Mouse (Mus musculus) stomach, postnatal 0 days (tissue): ENCODE results near the gene Med22. TPM values are rescaled to one million over a fixed set of nuclear protein-coding genes. Genes with fewer than 3 reads are reported as not detected.

Source experiments
- ATAC-seq: fragments of 200-750 bp; cut with Nextera tagmentation; 2 replicates; pipeline ENCODE4 v1.8.0; 2017; ENCODE audit not compliant: low FRiP score, low TSS enrichment
- DNase-seq: peaks from one replicate; pipeline ENCODE4 v3.0.0-alpha.2; 2016; ENCODE audit warnings: low spot score
- H3K27ac ChIP-seq: fragments of 300-500 bp; sonication (generic); replicated peaks from 2 replicates; pipeline ENCODE4 v1.5.1; 2014; ENCODE audit warnings: mild to moderate bottlenecking, control low read depth
- H3K27me3 ChIP-seq: fragments of 300-500 bp; sonication (generic); 2 replicates; pipeline ENCODE4 v1.6.1; 2014; ENCODE audit warnings: low read length; ENCODE audit not compliant: control insufficient read depth, insufficient read depth
- H3K36me3 ChIP-seq: fragments of 300-500 bp; sonication (generic); 2 replicates; pipeline ENCODE4 v1.6.1; 2014; ENCODE audit warnings: low read length, mixed read lengths; ENCODE audit not compliant: control insufficient read depth, insufficient read depth
- H3K4me1 ChIP-seq: fragments of 300-500 bp; sonication (generic); replicated peaks from 2 replicates; pipeline ENCODE4 v1.6.1; 2014; ENCODE audit warnings: antibody characterized with exemption; ENCODE audit not compliant: control insufficient read depth, insufficient read depth
- H3K4me2 ChIP-seq: fragments of 300-500 bp; sonication (generic); replicated peaks from 2 replicates; pipeline ENCODE4 v1.6.1; 2014; ENCODE audit warnings: low read depth, mild to moderate bottlenecking, control low read depth, moderate library complexity
- H3K4me3 ChIP-seq: fragments of 300-500 bp; sonication (generic); 2 replicates; pipeline ENCODE4 v1.5.1; 2014; ENCODE audit warnings: low read depth, low read length, control low read depth
- H3K9ac ChIP-seq: fragments of 300-500 bp; sonication (generic); 2 replicates; pipeline ENCODE4 v1.6.1; 2014; ENCODE audit warnings: mild to moderate bottlenecking, low read length, control low read depth, mixed read lengths
- H3K9me3 ChIP-seq: fragments of 300-500 bp; sonication (generic); 2 replicates; pipeline ENCODE4 v1.6.1; 2016; ENCODE audit warnings: low read length; ENCODE audit not compliant: control insufficient read depth
- CTCF ChIP-seq: IDR thresholded peaks from 2 replicates; pipeline ENCODE4 v1.5.1; 2016; ENCODE audit warnings: antibody characterized with exemption, low read depth, mild to moderate bottlenecking, moderate library complexity
- EP300 ChIP-seq: optimal IDR thresholded peaks from 2 replicates; pipeline ENCODE3; 2016; ENCODE audit warnings: antibody characterized with exemption
- WGBS: fragments of 180-500 bp; shearing (Covaris S2); extraction: QIAGEN DNeasy Blood & Tissue Kit; methylation state at CpG from one replicate; pipeline ENCODE4 v1.1.7; 2014; 5-methylcytosine and 5-hydroxymethylcytosine counted together
- polyA plus RNA-seq: library from polyadenylated mRNA; unstranded; fragments of >200 nt; fragmentation: Nextera tagmentation; extraction: Ambion mirVana; gene quantifications from 2 replicates; pipeline ENCODE4 v1.2.1, GENCODE M21; 2015

Med22 gene
- polyA plus RNA-seq, 1 experiment from 2014 or later: 22.5 TPM

DNA sequence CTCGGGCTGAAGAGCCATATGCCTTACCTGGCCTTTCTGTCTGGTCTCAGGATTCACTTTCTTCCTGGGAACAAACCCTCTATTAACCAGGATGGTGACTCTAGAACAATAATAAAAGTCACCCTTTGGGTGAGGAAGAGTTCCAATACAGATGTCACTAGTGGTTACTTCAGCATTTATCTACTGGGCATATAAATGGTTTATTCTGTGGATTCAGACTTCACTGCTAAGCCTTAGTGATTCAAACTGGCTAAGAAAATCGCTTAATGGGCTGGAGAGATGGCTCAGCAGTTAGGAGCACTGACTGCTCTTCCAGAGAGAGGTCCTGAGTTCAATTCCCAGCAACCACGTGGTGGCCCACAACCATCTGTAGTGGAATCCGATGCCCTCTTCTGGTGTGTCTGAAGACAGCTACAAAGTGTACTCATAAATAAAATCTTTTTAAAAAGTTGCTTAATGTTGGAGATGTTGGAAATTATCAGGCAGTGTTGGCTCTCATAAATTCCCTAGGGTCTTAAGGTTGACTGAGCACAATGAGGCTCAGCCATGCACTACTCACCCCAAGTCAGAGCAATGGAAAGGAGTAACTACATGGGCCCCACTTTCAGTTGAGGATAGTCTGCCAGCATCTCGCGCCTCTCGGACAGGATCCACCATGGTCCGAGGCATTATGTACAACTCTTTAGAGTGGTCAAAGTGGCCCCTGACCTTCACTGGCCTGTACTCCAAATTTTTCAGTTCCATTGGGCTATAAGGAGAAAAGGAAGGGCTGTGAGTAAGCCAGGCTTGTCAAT is 3.9 kb upstream of the Med22 start:
- peaks cover 15% of the 10 kb centered on the region for H3K36me3 ChIP-seq
- no peak overlapping the region; the same call in 1 of the 2 replicates for H3K4me3 ChIP-seq
- H3K4me2 ChIP-seq: peak overlapping the region; percentile 8; the same call in 1 of the 2 replicates
- no peak overlapping the region; the same call in 1 of the 2 replicates for H3K9ac ChIP-seq
- no peaks in the 10 kb centered on the region for H3K27me3 ChIP-seq
- no peak for ATAC-seq
- 0 out of 2 replicates have a peak overlapping the region, but pooled peaks have one; percentile 13 for H3K27ac ChIP-seq
- no peak for DNase-seq
- TF ChIP-seq CTCF (0 out of 2 replicates have a peak, but pooled peaks have one; percentile 10), EP300 (no peak)
- WGBS: 66% methylated on average over 8 of the region's 8 CpGs
- H3K4me1 ChIP-seq: peaks cover 10% of the 10 kb centered on the region; the same call in 1 of the 2 replicates
- no peaks in the 10 kb centered on the region for H3K9me3 ChIP-seq

DNA sequence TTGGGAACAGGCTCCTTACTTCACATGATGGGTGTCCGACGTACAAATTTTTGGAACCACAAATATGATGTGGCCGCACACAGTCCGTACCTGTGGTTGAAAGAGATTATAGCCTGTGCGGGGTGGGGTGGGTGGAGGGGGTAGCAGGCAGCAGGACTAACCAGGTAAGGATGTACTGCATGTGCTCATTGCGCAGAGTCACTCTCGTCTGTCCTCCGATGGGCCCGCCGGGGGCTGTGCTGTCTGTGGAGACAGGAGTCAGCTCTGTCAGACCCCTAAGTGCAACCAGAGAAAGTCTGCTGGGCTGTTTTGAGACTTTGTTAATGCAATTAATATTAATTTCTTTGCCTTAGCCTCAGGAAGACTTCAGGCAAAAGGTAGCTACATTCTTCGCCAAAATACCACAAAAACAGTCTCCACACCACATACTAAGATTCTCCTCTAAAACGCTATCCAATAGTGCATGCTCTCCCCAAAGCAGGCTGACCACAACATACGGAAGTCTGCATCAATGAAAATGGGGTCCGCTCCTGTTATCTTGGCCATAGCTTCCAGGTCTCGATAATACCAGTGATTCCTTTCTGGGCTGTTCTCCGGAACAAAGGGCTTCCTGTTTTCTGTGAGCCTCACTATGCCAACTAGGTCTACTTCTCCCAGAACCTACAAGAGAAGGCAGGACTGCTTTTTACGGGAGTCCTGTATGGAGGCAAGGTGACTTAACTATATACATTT is 3.1 kb upstream of the Med22 start:
- TF ChIP-seq EP300 (no peak), CTCF (no peak)
- H3K9ac ChIP-seq: no peak overlapping the region
- H3K27me3 ChIP-seq: no peaks in the 10 kb centered on the region
- H3K4me2 ChIP-seq: no peak overlapping the region
- H3K4me3 ChIP-seq: no peak overlapping the region; the same call in 1 of the 2 replicates
- H3K36me3 ChIP-seq: peaks cover 13% of the 10 kb centered on the region
- 77% methylated on average over 17 of the region's 17 CpGs for WGBS
- no peaks in the 10 kb centered on the region for H3K9me3 ChIP-seq
- DNase-seq: no peak
- H3K4me1 ChIP-seq: peaks cover 12% of the 10 kb centered on the region
- ATAC-seq: no peak
- H3K27ac ChIP-seq: no peak overlapping the region

DNA sequence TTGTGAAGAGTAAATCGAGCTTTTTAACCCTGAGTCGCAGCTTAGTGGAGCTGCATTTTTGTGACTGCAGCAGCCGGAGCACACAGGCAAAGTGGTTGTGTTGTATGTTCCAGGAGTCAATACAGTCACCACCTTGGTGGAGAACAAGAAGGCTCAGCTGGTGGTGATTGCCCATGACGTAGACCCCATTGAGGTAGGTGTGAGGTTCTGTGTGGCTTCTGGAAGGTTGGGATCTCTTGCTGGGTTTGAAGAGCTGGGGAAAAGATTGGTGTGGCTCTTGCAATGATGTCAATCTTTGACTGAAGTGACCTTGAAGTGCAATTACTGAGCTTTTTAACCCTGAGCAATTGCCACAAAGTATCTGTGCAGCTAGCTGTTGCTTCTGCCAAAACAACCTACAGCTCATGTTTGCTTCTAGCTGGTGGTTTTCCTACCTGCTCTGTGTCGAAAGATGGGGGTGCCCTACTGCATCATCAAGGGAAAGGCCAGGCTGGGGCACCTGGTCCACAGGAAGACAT is 1.8 kb upstream of the Med22 start:
- WGBS: 59% methylated on average over 5 of the region's 5 CpGs
- no peak overlapping the region for H3K27ac ChIP-seq
- no peaks in the 10 kb centered on the region for H3K9me3 ChIP-seq

DNA sequence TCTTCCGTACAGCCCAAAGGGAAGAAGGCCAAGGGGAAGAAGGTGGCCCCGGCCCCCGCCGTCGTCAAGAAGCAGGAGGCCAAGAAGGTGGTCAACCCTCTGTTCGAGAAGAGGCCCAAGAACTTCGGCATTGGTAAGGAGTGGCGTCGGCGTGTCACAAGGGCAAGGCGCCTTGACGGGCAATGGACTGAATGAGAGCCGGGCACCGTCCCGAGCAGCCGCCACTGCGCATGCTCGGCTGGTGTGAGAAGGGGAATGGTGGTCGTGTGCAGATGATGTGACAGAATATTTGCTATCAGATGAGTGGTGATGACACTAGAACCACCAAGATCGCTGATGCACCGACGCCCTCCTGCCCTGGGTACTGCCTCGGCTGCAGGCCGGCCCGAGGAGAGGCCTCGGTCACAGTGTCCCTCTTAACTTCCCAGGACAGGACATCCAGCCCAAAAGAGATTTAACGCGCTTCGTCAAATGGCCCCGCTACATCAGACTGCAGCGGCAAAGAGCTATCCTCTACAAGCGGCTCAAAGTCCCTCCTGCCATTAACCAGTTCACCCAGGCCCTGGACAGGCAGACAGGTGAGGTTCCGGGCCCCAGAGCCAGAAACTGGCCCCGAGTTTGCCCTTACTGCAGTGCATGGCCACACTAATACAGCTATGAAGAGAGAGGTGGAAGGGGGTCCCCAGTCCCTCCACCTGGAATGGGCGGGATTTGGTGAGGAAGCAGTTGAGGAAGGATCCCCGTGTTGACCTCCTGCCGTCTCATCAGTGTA is 703 bp upstream of the Med22 start:
- under 1% methylated on average over 37 of the region's 37 CpGs for WGBS
- Histone ChIP-seq H3K27ac (peak overlapping the region; percentile 88), H3K9me3 (no peaks in the 10 kb centered on the region), H3K4me1 (peaks cover 2% of the 10 kb centered on the region), H3K4me3 (peak overlapping the region; percentile 76), H3K9ac (peak overlapping the region; percentile 95), H3K27me3 (no peaks in the 10 kb centered on the region), H3K4me2 (peak overlapping the region; percentile 92), H3K36me3 (peaks cover 20% of the 10 kb centered on the region)
- TF ChIP-seq CTCF (no peak), EP300 (no peak)
- peak; percentile 70 for DNase-seq
- peak; percentile 30 for ATAC-seq

More for the DNA sequence above, 1.8 kb upstream of the Med22 start:
- peaks cover 6% of the 10 kb centered on the region for H3K4me1 ChIP-seq
- TF ChIP-seq EP300 (no peak), CTCF (no peak)
- peak overlapping the region; percentile 76; the same call in 1 of the 2 replicates for H3K4me3 ChIP-seq
- peak overlapping the region; percentile 95 for H3K9ac ChIP-seq
- no peaks in the 10 kb centered on the region for H3K27me3 ChIP-seq
- H3K36me3 ChIP-seq: peaks cover 13% of the 10 kb centered on the region
- ATAC-seq (no peak), DNase-seq (no peak)
- peak overlapping the region; percentile 92 for H3K4me2 ChIP-seq

DNA sequence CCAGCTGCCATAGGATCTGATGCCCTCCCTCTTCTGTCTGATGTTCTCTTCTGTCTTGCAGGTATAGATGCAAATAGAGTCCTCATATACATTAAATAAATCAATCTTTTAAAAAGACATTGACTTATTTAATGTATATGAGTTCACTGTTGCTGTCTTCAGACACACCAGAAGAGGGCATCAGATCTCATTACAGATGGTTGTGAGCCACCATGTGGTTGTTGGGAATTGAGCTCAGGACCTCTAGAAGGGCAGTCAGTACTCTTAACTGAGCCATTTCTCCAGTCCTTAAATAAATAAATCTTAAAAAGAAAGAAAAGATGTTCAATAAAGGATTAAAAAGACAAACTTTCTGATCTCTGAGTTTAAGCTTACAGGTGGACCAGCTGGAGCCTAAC is 1.1 kb downstream of the Med22 start:
- peak overlapping the region; percentile 88 for H3K27ac ChIP-seq
- H3K9ac ChIP-seq: peak overlapping the region; percentile 84
- peak overlapping the region; percentile 76 for H3K4me3 ChIP-seq
- TF ChIP-seq EP300 (no peak), CTCF (peak; percentile 51)
- H3K9me3 ChIP-seq: no peaks in the 10 kb centered on the region
- peaks cover 23% of the 10 kb centered on the region for H3K36me3 ChIP-seq
- peak overlapping the region; percentile 83 for H3K4me2 ChIP-seq
- peaks cover 2% of the 10 kb centered on the region; the same call in 1 of the 2 replicates for H3K4me1 ChIP-seq
- DNase-seq (no peak), ATAC-seq (no peak)
- no peaks in the 10 kb centered on the region for H3K27me3 ChIP-seq
